Mouse (Mus musculus): ENCODE measurements around the gene Smarcc1.

DNA sequence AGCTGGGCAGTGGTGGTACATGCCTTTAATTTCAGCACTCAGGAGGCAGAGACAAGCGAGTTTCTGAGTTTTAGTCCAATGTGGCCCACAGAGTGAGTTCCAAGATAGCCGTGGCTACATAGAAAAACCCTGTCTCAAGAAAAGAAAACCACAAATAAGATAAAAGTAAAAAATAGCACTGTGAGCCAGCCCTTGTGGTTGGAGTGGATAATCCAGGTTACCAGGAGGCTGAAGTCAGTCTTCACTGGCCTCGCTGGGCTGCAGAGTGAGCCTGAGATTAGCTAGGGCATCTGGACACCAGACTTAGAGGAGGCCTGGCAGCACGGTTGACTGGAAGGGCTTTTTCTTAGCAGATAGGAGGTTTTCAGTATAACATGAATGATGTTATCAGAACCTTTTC is 21.6 kb downstream of the Smarcc1 start:
- TF ChIP-seq CTCF (IDR thresholded peaks at IDR 0.05; ENCODE audit: control insufficient read depth, insufficient read depth, insufficient read length) = no peak
- TF ChIP-seq USF1 (IDR thresholded peaks at IDR 0.05; ENCODE audit: low read depth) = no peak
- TF ChIP-seq CEBPB (IDR thresholded peaks at IDR 0.05; ENCODE audit: low read depth) = no peak
- TF ChIP-seq MAX (IDR thresholded peaks at IDR 0.05) = no peak
- TF ChIP-seq MYOG (IDR thresholded peaks at IDR 0.05; ENCODE audit: control insufficient read depth, extremely low read depth, insufficient read length) = no peak
